Mouse (Mus musculus): ENCODE results near the gene Atp6ap2. TPM values are rescaled to one million over a fixed set of nuclear protein-coding genes. Genes with fewer than 3 reads are reported as not detected.

The Atp6ap2 gene
- total RNA-seq, 2 experiments from 2014 or later: 180 to 214 TPM

Other genes with a start within 250 kb of the Atp6ap2 start
- 10 to 100 TPM; 18.0 to 20.9 TPM for gene 1810030O07Rik, start 85.9 kb downstream of the Atp6ap2 start, total RNA-seq (2021)
- 10 to 100 TPM; 73.5 to 79.1 TPM for gene Med14, start 174.3 kb downstream of the Atp6ap2 start, total RNA-seq (2021)

Measured in layer of hippocampus, postnatal 36 days (tissue).